Mouse (Mus musculus): Measurements from ENCODE around the gene Slc30a7. TPM values are rescaled to one million over a fixed set of nuclear protein-coding genes. Genes with fewer than 3 reads are reported as not detected.

Gene Slc30a7
- polyA plus RNA-seq, 2 experiments: 5.4 to 11.3 TPM

DNA sequence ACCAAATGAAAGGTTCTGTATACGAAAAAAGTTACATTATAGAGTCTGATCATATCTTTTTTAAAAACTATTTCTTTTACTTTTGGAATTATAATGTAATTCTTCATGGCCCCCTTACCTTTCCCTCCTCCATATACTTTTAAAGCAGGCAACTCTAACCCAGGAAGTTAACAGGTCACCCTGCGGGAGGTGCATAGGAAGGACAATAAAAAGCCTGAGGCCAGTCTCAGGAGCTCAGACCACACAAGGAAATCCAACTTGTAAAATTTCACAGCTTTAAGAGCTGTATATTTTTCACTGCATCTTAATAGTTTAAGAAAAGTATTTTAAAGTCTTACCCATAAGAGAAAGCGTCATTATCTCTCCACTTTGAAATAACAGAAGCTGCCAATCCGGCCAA, 14.6 kb downstream of the Slc30a7 start:
- Histone ChIP-seq H3K4me2 (ENCODE audit: low read depth) (no peak overlapping the region), H3K27me3 (ENCODE audit: control insufficient read depth, insufficient read depth, low read length) (no peaks in the 10 kb centered on the region)
- no peak for DNase-seq (ENCODE audit: low read depth in 3 of 3, low spot score in 3 of 3)

DNA sequence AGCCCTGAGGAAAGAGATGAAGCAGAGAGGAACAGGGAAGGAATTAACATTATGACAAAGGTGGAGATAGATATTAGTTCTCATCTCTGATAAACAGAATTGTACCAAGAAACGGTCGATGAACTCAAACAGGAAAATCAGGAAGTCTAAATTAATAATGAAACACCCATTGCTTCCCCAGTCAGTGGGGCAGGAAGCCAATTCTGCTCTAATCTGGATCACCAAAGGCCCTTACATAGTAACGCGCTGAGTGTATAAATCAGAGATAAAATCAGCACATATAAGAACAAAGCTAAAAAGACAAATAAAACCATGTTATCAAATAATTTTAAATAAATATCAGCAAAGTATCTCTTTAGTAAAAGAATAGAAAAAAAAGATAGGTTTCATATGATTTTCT, 15.1 kb downstream of the Slc30a7 start:
- WGBS (ENCODE audit: insufficient replicate concordance): 50% methylated on average over 4 of the region's 4 CpGs
- H3K27me3 ChIP-seq (ENCODE audit: control insufficient read depth, insufficient read depth, low read length): no peaks in the 10 kb centered on the region
- H3K9me3 ChIP-seq (ENCODE audit: control insufficient read depth, low read length): no peaks in the 10 kb centered on the region
- H3K4me2 ChIP-seq (ENCODE audit: low read depth): no peak overlapping the region
- no peak overlapping the region for H3K27ac ChIP-seq
- ATAC-seq (ENCODE audit: insufficient read depth) (no peak), DNase-seq (ENCODE audit: low read depth in 3 of 3, low spot score in 3 of 3) (no peak)
- H3K36me3 ChIP-seq (replicated peaks; ENCODE audit: control insufficient read depth, insufficient read depth, low read depth): peaks cover 3% of the 10 kb centered on the region; the same call in 1 of the 2 replicates
- no peak overlapping the region for H3K9ac ChIP-seq (replicated peaks)
- no peak overlapping the region for H3K4me3 ChIP-seq (ENCODE audit: insufficient read depth in 1 of 2, low read depth in 2 of 2, low read length in 2 of 2)
- TF ChIP-seq CTCF (IDR thresholded peaks at IDR 0.05; ENCODE audit: low read depth): no peak
- TF ChIP-seq EP300 (IDR thresholded peaks at IDR 0.05; ENCODE audit: low read depth): no peak
- no peaks in the 10 kb centered on the region; a peak in 1 of 4 replicates for H3K4me1 ChIP-seq (replicated peaks; ENCODE audit: control insufficient read depth in 2 of 2, insufficient read depth in 2 of 2, low read length in 1 of 2)

More for the DNA sequence above, 14.6 kb downstream of the Slc30a7 start:
- Histone ChIP-seq H3K9me3 (ENCODE audit: control insufficient read depth, low read length) (no peaks in the 10 kb centered on the region), H3K36me3 (replicated peaks; ENCODE audit: control insufficient read depth, insufficient read depth, low read depth) (peaks cover 3% of the 10 kb centered on the region; the same call in 1 of the 2 replicates), H3K4me1 (replicated peaks; ENCODE audit: control insufficient read depth in 2 of 2, insufficient read depth in 2 of 2, low read length in 1 of 2) (no peaks in the 10 kb centered on the region; a peak in 1 of 4 replicates), H3K9ac (replicated peaks) (no peak overlapping the region), H3K4me3 (ENCODE audit: insufficient read depth in 1 of 2, low read depth in 2 of 2, low read length in 2 of 2) (no peak overlapping the region), H3K27ac (no peak overlapping the region)
- TF ChIP-seq CTCF (IDR thresholded peaks at IDR 0.05; ENCODE audit: low read depth): no peak
- no peak for TF ChIP-seq EP300 (IDR thresholded peaks at IDR 0.05; ENCODE audit: low read depth)
- 57% methylated on average over 4 of the region's 4 CpGs for WGBS (ENCODE audit: insufficient replicate concordance)
- ATAC-seq (ENCODE audit: insufficient read depth): no peak

DNA sequence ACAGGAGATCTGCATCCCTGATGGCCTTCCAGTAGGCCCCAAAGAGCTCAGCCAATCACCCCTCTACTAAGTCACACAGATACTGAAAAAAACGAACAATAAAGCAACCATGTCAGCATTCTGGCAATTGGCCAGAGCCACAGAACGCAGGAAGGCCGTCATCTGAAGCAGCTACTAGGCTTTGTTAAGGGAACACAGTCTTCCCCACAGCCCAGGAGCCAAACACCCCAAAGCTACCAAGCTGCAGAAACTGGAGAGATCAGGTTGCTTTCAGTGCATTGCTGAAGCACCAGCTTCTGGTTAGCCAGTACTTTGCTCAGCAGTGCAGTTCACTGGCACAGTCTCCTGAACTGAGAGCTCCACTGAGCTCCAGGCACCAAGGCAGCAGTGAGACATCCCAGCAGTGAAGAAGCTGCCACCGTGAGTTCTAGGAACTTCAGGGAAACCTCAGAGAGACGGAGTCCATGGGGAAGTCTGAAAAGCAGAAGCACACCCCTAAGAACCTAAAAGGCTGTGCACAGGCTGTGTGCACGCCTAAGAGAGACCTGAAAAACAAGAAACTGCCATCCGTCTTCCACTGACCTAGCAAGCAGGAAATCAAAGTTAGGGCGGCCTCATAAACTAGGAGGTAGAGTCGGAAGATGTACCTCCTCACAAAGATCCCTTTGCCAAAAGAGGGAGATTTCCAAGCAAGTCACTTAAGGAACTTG, 21.9 kb downstream of the Slc30a7 start:
- no peaks in the 10 kb centered on the region for H3K27me3 ChIP-seq (ENCODE audit: control insufficient read depth, insufficient read depth, low read length)
- no peaks in the 10 kb centered on the region for H3K9me3 ChIP-seq (ENCODE audit: control insufficient read depth, low read length)
- no peak overlapping the region for H3K27ac ChIP-seq
- no peak overlapping the region for H3K4me3 ChIP-seq (ENCODE audit: insufficient read depth in 1 of 2, low read depth in 2 of 2, low read length in 2 of 2)
- DNase-seq (ENCODE audit: low read depth in 3 of 3, low spot score in 3 of 3) (no peak), ATAC-seq (ENCODE audit: insufficient read depth) (no peak)
- H3K4me1 ChIP-seq (replicated peaks; ENCODE audit: control insufficient read depth in 2 of 2, insufficient read depth in 2 of 2, low read length in 1 of 2): no peaks in the 10 kb centered on the region
- 57% methylated on average over 9 of the region's 9 CpGs for WGBS (ENCODE audit: insufficient replicate concordance)
- no peak overlapping the region for H3K9ac ChIP-seq (replicated peaks)
- TF ChIP-seq CTCF (IDR thresholded peaks at IDR 0.05; ENCODE audit: low read depth) (no peak), EP300 (IDR thresholded peaks at IDR 0.05; ENCODE audit: low read depth) (no peak)
- H3K4me2 ChIP-seq (ENCODE audit: low read depth): no peak overlapping the region
- H3K36me3 ChIP-seq (replicated peaks; ENCODE audit: control insufficient read depth, insufficient read depth, low read depth): peaks cover 6% of the 10 kb centered on the region

DNA sequence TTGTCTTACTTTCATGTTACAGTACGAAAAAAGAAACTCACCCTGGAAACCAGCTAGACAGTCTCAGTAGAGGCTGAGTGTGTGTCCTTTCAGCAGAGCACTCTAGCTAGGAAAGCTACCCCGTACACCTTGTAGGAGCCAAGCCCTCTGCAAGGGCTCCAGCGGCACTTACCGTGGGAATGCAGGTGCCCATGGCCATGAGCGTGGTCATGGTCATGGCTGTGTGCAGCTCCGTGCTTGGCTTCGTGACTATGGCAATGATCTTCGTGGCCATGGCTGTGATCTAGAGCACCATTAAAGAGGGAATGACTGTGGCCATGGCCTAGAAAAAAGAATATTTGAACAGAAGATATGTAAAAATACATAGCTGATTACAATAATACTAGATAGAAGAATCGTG, 22.6 kb downstream of the Slc30a7 start:
- Histone ChIP-seq H3K27ac (no peak overlapping the region), H3K4me1 (replicated peaks; ENCODE audit: control insufficient read depth in 2 of 2, insufficient read depth in 2 of 2, low read length in 1 of 2) (no peaks in the 10 kb centered on the region), H3K27me3 (ENCODE audit: control insufficient read depth, insufficient read depth, low read length) (no peaks in the 10 kb centered on the region), H3K9ac (replicated peaks) (no peak overlapping the region), H3K36me3 (replicated peaks; ENCODE audit: control insufficient read depth, insufficient read depth, low read depth) (peaks cover 6% of the 10 kb centered on the region), H3K9me3 (ENCODE audit: control insufficient read depth, low read length) (no peaks in the 10 kb centered on the region), H3K4me3 (ENCODE audit: insufficient read depth in 1 of 2, low read depth in 2 of 2, low read length in 2 of 2) (no peak overlapping the region), H3K4me2 (ENCODE audit: low read depth) (no peak overlapping the region)
- DNase-seq (ENCODE audit: low read depth in 3 of 3, low spot score in 3 of 3) (no peak), ATAC-seq (ENCODE audit: insufficient read depth) (no peak)
- TF ChIP-seq CTCF (IDR thresholded peaks at IDR 0.05; ENCODE audit: low read depth) (no peak), EP300 (IDR thresholded peaks at IDR 0.05; ENCODE audit: low read depth) (no peak)
- WGBS (ENCODE audit: insufficient replicate concordance): 88% methylated on average over 9 of the region's 9 CpGs

GRCm38 (mm10) chr3:115983217-115983616, 24.0 kb downstream of the Slc30a7 start:
- ATAC-seq (ENCODE audit: insufficient read depth) (no peak), DNase-seq (ENCODE audit: low read depth in 3 of 3, low spot score in 3 of 3) (no peak)
- H3K27me3 ChIP-seq (ENCODE audit: control insufficient read depth, insufficient read depth, low read length): no peaks in the 10 kb centered on the region
- H3K27ac ChIP-seq: no peak overlapping the region
- 85% methylated on average over 8 of the region's 8 CpGs for WGBS (ENCODE audit: insufficient replicate concordance)
- H3K36me3 ChIP-seq (replicated peaks; ENCODE audit: control insufficient read depth, insufficient read depth, low read depth): peaks cover 5% of the 10 kb centered on the region
- no peak for TF ChIP-seq EP300 (IDR thresholded peaks at IDR 0.05; ENCODE audit: low read depth)
- TF ChIP-seq CTCF (IDR thresholded peaks at IDR 0.05; ENCODE audit: low read depth): no peak
- no peaks in the 10 kb centered on the region for H3K4me1 ChIP-seq (replicated peaks; ENCODE audit: control insufficient read depth in 2 of 2, insufficient read depth in 2 of 2, low read length in 1 of 2)
- H3K9ac ChIP-seq (replicated peaks): no peak overlapping the region
- no peaks in the 10 kb centered on the region for H3K9me3 ChIP-seq (ENCODE audit: control insufficient read depth, low read length)
- no peak overlapping the region for H3K4me3 ChIP-seq (ENCODE audit: insufficient read depth in 1 of 2, low read depth in 2 of 2, low read length in 2 of 2)
- H3K4me2 ChIP-seq (ENCODE audit: low read depth): no peak overlapping the region
